Mouse (Mus musculus) mesoderm, embryonic 11.5 days (tissue): ENCODE results near the gene Wdr82.

ENCODE experiments used
- DNase-seq: peaks from one replicate; pipeline ENCODE4 v3.0.0-alpha.2; 2012; ENCODE audit warnings: low read depth, low spot score

Gene Wdr82

GRCm38 (mm10) chr9:106225469-106226150, 54.9 kb downstream of the Wdr82 start:
- DNase-seq = no peak

GRCm38 (mm10) chr9:106226151-106226682, 55.5 kb downstream of the Wdr82 start:
- DNase-seq = no peak

GRCm38 (mm10) chr9:106227790-106228429, 57.2 kb downstream of the Wdr82 start:
- DNase-seq = no peak

GRCm38 (mm10) chr9:106230051-106230733, 59.5 kb downstream of the Wdr82 start:
- DNase-seq = no peak

- DNase-seq = no peak
Observed at GRCm38 (mm10) chr9:106230734-106231106, 60.0 kb downstream of the Wdr82 start.

- DNase-seq = no peak
Observed at GRCm38 (mm10) chr9:106231220-106231619, 60.5 kb downstream of the Wdr82 start.

- DNase-seq = no peak
Observed at GRCm38 (mm10) chr9:106231816-106232215, 61.1 kb downstream of the Wdr82 start.

- DNase-seq = no peak
Observed at GRCm38 (mm10) chr9:106232956-106233355, 62.2 kb downstream of the Wdr82 start.

GRCm38 (mm10) chr9:106233953-106234352, 63.2 kb downstream of the Wdr82 start:
- no peak for DNase-seq

GRCm38 (mm10) chr9:106235194-106235830, 64.6 kb downstream of the Wdr82 start:
- no peak for DNase-seq

GRCm38 (mm10) chr9:106236156-106236817, 65.6 kb downstream of the Wdr82 start:
- no peak for DNase-seq

- no peak for DNase-seq
Observed at GRCm38 (mm10) chr9:106236818-106237211, 66.1 kb downstream of the Wdr82 start.

- no peak for DNase-seq
Observed at GRCm38 (mm10) chr9:106237401-106237800, 66.7 kb downstream of the Wdr82 start.

GRCm38 (mm10) chr9:106237878-106238277, 67.2 kb downstream of the Wdr82 start:
- DNase-seq = no peak
